Mouse (Mus musculus) cerebellum, adult 2 months (tissue): ENCODE measurements around the gene Gm16181.
"Not testable (repeated sequence)": the region's sequence is repeated elsewhere in the genome, so short reads cannot be mapped to it uniquely, and the experiment has no call there.

ENCODE experiments used
- CTCF ChIP-seq: fragments of 200-500 bp; IDR thresholded peaks from 2 replicates; pipeline ENCODE4 v1.5.1; 2011; ENCODE audit warnings: low read depth, mild to moderate bottlenecking, control low read depth, low read length, moderate library complexity, borderline replicate concordance; ENCODE audit not compliant: insufficient read depth
- POLR2A ChIP-seq: fragments of 200-500 bp; IDR thresholded peaks from 2 replicates; pipeline ENCODE4 v1.6.1; 2011; ENCODE audit warnings: low read length, control low read depth, borderline replicate concordance; ENCODE audit not compliant: insufficient read depth

- not testable (repeated sequence) for TF ChIP-seq CTCF, POLR2A
Observed at GRCm38 (mm10) chr17:35234090-35234489, 13.5 kb downstream of the Gm16181 start.
